In genomic region chr6:129175612-129176011, GRCm38 (mm10) we compare ENCODE assay signal across 22 mouse cellular contexts. TPM values are rescaled to one million over a fixed set of nuclear protein-coding genes. Genes with fewer than 3 reads are reported as not detected.
DNase-seq lines count a peak whose midpoint lies in the region; ATAC-seq and TF ChIP-seq lines count a peak whose summit lies in the region.
"Had no signal": no experiment of that assay in that cellular context is flagged by ENCODE, and none has a peak within 500 bp of the region (broad histone marks: within the 10 kb centered on the region; RNA-seq: fewer than 3 reads in every experiment).

No protein-coding gene starts in this region.

- H3K9ac ChIP-seq in liver, adult 2 months (ENCODE audit: low read depth, low read length): no peak overlapping the region
- H3K9ac ChIP-seq in liver, embryonic 12.5 days: no peak overlapping the region
- no peak overlapping the region for H3K9ac ChIP-seq in intestine, embryonic 16.5 days (ENCODE audit: low read depth, low read length)
- H3K9ac ChIP-seq: embryonic facial prominence, embryonic 15.5 days; heart, embryonic 12.5 days had no signal

- TF ChIP-seq CTCF in liver, adult 2 months (IDR thresholded peaks at IDR 0.05; ENCODE audit: low read depth, low read length): no peak

- H3K36me3 ChIP-seq in liver, adult 2 months (ENCODE audit: control insufficient read depth, insufficient read depth, low read length): no peaks in the 10 kb centered on the region
- no peaks in the 10 kb centered on the region for H3K36me3 ChIP-seq in liver, embryonic 12.5 days
- H3K36me3 ChIP-seq in intestine, embryonic 16.5 days (ENCODE audit: control insufficient read depth, insufficient read depth, low read length): no peaks in the 10 kb centered on the region
- H3K36me3 ChIP-seq: embryonic facial prominence, embryonic 15.5 days; forebrain, embryonic 10.5 days; heart, embryonic 12.5 days; hindbrain, embryonic 10.5 days had no signal

- no peaks in the 10 kb centered on the region for H3K27me3 ChIP-seq in liver, adult 2 months (ENCODE audit: control insufficient read depth, insufficient read depth, low read length)
- no peaks in the 10 kb centered on the region for H3K27me3 ChIP-seq in liver, embryonic 12.5 days (replicated peaks)
- H3K27me3 ChIP-seq in intestine, embryonic 16.5 days (replicated peaks; ENCODE audit: control insufficient read depth, insufficient read depth, low read length): no peaks in the 10 kb centered on the region
- H3K27me3 ChIP-seq: embryonic facial prominence, embryonic 15.5 days; heart, embryonic 12.5 days; Patski had no signal

- H3K79me2 ChIP-seq in liver, adult 2 months (ENCODE audit: control insufficient read depth, insufficient read depth, low read length): 0 out of 2 replicates have a peak, but pooled peaks cover 1% of the 10 kb centered on the region

- peak; percentile 54 for DNase-seq in kidney, adult 11 months
- DNase-seq in kidney, adult 18-20 months: no peak
- peak; percentile 100 for DNase-seq in liver, adult 2 months (ENCODE audit: extremely low read depth, low read depth, low spot score)
- DNase-seq in embryo, embryonic 11 days: no peak
- no peak for DNase-seq in layer of hippocampus, adult 18-20 months (ENCODE audit: low spot score in 2 of 2)
- DNase-seq: adrenal gland, adult 2 months; adrenal gland, postnatal 25 days; cerebellum, adult 2 months; cerebellum, postnatal 10 days; gastrocnemius, adult 2 months; gastrocnemius, postnatal 25 days had no signal

- TF ChIP-seq POLR2A in liver, adult 2 months (IDR thresholded peaks at IDR 0.05; ENCODE audit: extremely low read depth, insufficient read depth, low read length): no peak

- peak overlapping the region; percentile 99 for H3K27ac ChIP-seq in liver, adult 2 months (replicated peaks; ENCODE audit: insufficient read depth, low read depth, low read length)
- no peak overlapping the region for H3K27ac ChIP-seq in liver, embryonic 12.5 days
- no peak overlapping the region for H3K27ac ChIP-seq in intestine, embryonic 16.5 days (ENCODE audit: low read length)
- H3K27ac ChIP-seq: embryonic facial prominence, embryonic 15.5 days; forebrain, embryonic 10.5 days; hindbrain, embryonic 10.5 days had no signal

- H3K9me3 ChIP-seq in liver, embryonic 12.5 days (replicated peaks): no peaks in the 10 kb centered on the region
- no peaks in the 10 kb centered on the region for H3K9me3 ChIP-seq in intestine, embryonic 16.5 days (ENCODE audit: control insufficient read depth, low read length)
- H3K9me3 ChIP-seq: embryonic facial prominence, embryonic 15.5 days; forebrain, embryonic 10.5 days; heart, embryonic 12.5 days; hindbrain, embryonic 10.5 days had no signal

- ATAC-seq in liver, embryonic 12.5 days: no peak
- 0 out of 2 replicates have a peak, but pooled peaks have one; percentile 24 for ATAC-seq in intestine, embryonic 16.5 days
- ATAC-seq: activated CD4-positive, CD25-positive, alpha-beta regulatory T cell, adult 4 months; forebrain, embryonic 14.5 days; Patski had no signal

- H3K4me2 ChIP-seq in liver, embryonic 12.5 days: no peak overlapping the region
- H3K4me2 ChIP-seq in intestine, embryonic 16.5 days (ENCODE audit: low read depth, low read length): no peak overlapping the region
- H3K4me2 ChIP-seq: embryonic facial prominence, embryonic 15.5 days; heart, embryonic 12.5 days had no signal

- peaks cover 20% of the 10 kb centered on the region for H3K4me1 ChIP-seq in liver, adult 2 months (ENCODE audit: control insufficient read depth, insufficient read depth, low read length)
- H3K4me1 ChIP-seq in liver, embryonic 12.5 days: no peaks in the 10 kb centered on the region
- 0 out of 2 replicates have a peak, but pooled peaks cover 5% of the 10 kb centered on the region for H3K4me1 ChIP-seq in intestine, embryonic 16.5 days (ENCODE audit: control insufficient read depth, insufficient read depth, low read length)
- H3K4me1 ChIP-seq: embryonic facial prominence, embryonic 15.5 days; heart, embryonic 12.5 days had no signal

- H3K4me3 ChIP-seq in liver, adult 2 months (ENCODE audit: insufficient read depth, low read depth, low read length): no peak overlapping the region
- no peak overlapping the region for H3K4me3 ChIP-seq in liver, embryonic 12.5 days
- no peak overlapping the region for H3K4me3 ChIP-seq in intestine, embryonic 16.5 days (ENCODE audit: low read length)
- H3K4me3 ChIP-seq: embryonic facial prominence, embryonic 15.5 days; erythroblast, embryonic 14.5 days; forebrain, embryonic 10.5 days; gastrocnemius, adult 2 months; heart, embryonic 12.5 days; hindbrain, embryonic 10.5 days had no signal

RNA-seq across cellular contexts. Expression of gene Clec2d, which starts 4.8 kb away (rescaled TPM):
- total RNA-seq in liver, adult 2 months (2014; rRNA removed): 521 and 532 TPM in 2 replicates
- polyA plus RNA-seq in liver, adult 2 months (2012; rRNA removed): 124 and 141 TPM in 2 replicates
- polyA plus RNA-seq in liver, embryonic 12.5 days (2016; fragmentation: Nextera tagmentation; extraction: Ambion mirVana): not detected in 2 replicates
- 1.0 and 1.2 TPM in 2 replicates for polyA plus RNA-seq in intestine, embryonic 16.5 days (2015; fragmentation: Nextera tagmentation; extraction: Ambion mirVana)
- total RNA-seq in layer of hippocampus, adult 18-20 months (2021): 1 to 10 TPM; 3.9 to 6.0 TPM
- polyA plus RNA-seq: embryonic facial prominence, embryonic 11.5 days; erythroblast, embryonic 14.5 days; forebrain, embryonic 10.5 days; forebrain, embryonic 14.5 days; hindbrain, embryonic 10.5 days had no signal

Comparison
In these comparisons a context has a peak if more than half of its experiments do, and no peak if none do; other contexts are left out.
1. DNase-seq: peak in kidney, adult 11 months (single experiment) and liver, adult 2 months (single experiment); none in kidney, adult 18-20 months (single experiment), embryo, embryonic 11 days (single experiment) and layer of hippocampus, adult 18-20 months (0 of 2).
2. RNA of gene Clec2d, which starts 4.8 kb away (polyA plus RNA-seq): 124 to 141 TPM in liver, adult 2 months; 1.0 to 1.2 TPM in intestine, embryonic 16.5 days and not detected in liver, embryonic 12.5 days; every median in the first group is over 10 times any median in the second.